Mouse (Mus musculus): ENCODE results near the gene Lacc1. TPM values are rescaled to one million over a fixed set of nuclear protein-coding genes. Genes with fewer than 3 reads are reported as not detected.
"Not testable (repeated sequence)": the region's sequence is repeated elsewhere in the genome, so short reads cannot be mapped to it uniquely, and the experiment has no call there.

Gene Lacc1
- polyA plus RNA-seq, 1 experiment from 2014 or later: 15.0 TPM

GRCm38 (mm10) chr14:77029319-77030054 lies 7.2 kb downstream of the Lacc1 start:
- Histone ChIP-seq H3K27ac (replicated peaks) (no peak overlapping the region), H3K9ac (no peak overlapping the region), H3K4me3 (replicated peaks) (no peak overlapping the region), H3K27me3 (no peaks in the 10 kb centered on the region), H3K36me3 (0 out of 2 replicates have a peak, but pooled peaks cover 3% of the 10 kb centered on the region), H3K4me2 (replicated peaks) (no peak overlapping the region), H3K4me1 (0 out of 2 replicates have a peak, but pooled peaks cover 2% of the 10 kb centered on the region), H3K9me3 (replicated peaks) (no peaks in the 10 kb centered on the region)
- no peak for ATAC-seq (ENCODE audit: insufficient number of reproducible peaks, low FRiP score, low TSS enrichment, low read depth)
- WGBS: 52% methylated on average over 5 of the region's 5 CpGs

- Histone ChIP-seq H3K4me2 (replicated peaks) (no peak overlapping the region), H3K9ac (no peak overlapping the region), H3K27ac (replicated peaks) (no peak overlapping the region), H3K36me3 (no peaks in the 10 kb centered on the region), H3K27me3 (no peaks in the 10 kb centered on the region), H3K4me3 (replicated peaks) (no peak overlapping the region), H3K4me1 (no peaks in the 10 kb centered on the region), H3K9me3 (replicated peaks) (no peaks in the 10 kb centered on the region)
- ATAC-seq (ENCODE audit: insufficient number of reproducible peaks, low FRiP score, low TSS enrichment, low read depth): no peak
- 74% methylated on average over 3 of the region's 3 CpGs for WGBS
These were observed 12.2 kb downstream of the Lacc1 start for GRCm38 (mm10) chr14:77024499-77024898.

GRCm38 (mm10) chr14:77017211-77017610 lies 19.5 kb downstream of the Lacc1 start:
- Histone ChIP-seq H3K4me1 (no peaks in the 10 kb centered on the region), H3K9ac (no peak overlapping the region), H3K27ac (replicated peaks) (no peak overlapping the region), H3K4me3 (replicated peaks) (no peak overlapping the region), H3K4me2 (replicated peaks) (0 out of 2 replicates have a peak overlapping the region, but pooled peaks have one; percentile 12), H3K27me3 (no peaks in the 10 kb centered on the region), H3K9me3 (replicated peaks) (no peaks in the 10 kb centered on the region), H3K36me3 (no peaks in the 10 kb centered on the region)
- WGBS: 76% methylated on average over 6 of the region's 6 CpGs
- ATAC-seq (ENCODE audit: insufficient number of reproducible peaks, low FRiP score, low TSS enrichment, low read depth): no peak

DNA sequence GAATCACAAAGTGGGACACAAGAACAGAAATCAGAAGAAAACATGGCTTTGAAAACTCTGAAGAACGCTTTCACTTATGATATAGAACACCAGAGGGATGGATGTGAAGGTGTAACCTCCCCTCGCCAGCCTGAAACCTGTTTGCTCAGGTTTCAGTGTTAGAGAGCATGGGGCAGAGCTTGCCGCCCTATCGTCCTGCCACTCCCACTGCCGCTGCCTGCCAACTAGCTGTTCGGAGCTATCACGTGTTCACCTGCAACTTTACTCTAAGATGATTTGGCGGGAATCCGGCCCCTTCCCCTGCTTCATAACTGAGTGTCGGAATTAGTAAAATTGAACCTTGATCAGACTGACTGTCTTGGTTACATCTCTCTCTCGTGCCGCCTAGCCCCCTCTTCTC lies 19.9 kb downstream of the Lacc1 start:
- not testable (repeated sequence) for H3K4me3 ChIP-seq (replicated peaks); H3K9me3 ChIP-seq (replicated peaks); H3K36me3 ChIP-seq; H3K27ac ChIP-seq (replicated peaks); ATAC-seq (ENCODE audit: insufficient number of reproducible peaks, low FRiP score, low TSS enrichment, low read depth); H3K9ac ChIP-seq; H3K4me1 ChIP-seq; H3K27me3 ChIP-seq
- WGBS: 36% methylated on average over 12 of the region's 12 CpGs
- 0 out of 2 replicates have a peak overlapping the region, but pooled peaks have one; percentile 12 for H3K4me2 ChIP-seq (replicated peaks)

GRCm38 (mm10) chr14:77011804-77012203 lies 24.9 kb downstream of the Lacc1 start:
- Histone ChIP-seq H3K4me1 (no peaks in the 10 kb centered on the region), H3K9ac (no peak overlapping the region), H3K36me3 (no peaks in the 10 kb centered on the region), H3K27me3 (no peaks in the 10 kb centered on the region), H3K4me2 (replicated peaks) (no peak overlapping the region), H3K4me3 (replicated peaks) (no peak overlapping the region), H3K27ac (replicated peaks) (no peak overlapping the region), H3K9me3 (replicated peaks) (no peaks in the 10 kb centered on the region)
- ATAC-seq (ENCODE audit: insufficient number of reproducible peaks, low FRiP score, low TSS enrichment, low read depth): no peak
- 8% methylated on average over 3 of the region's 3 CpGs for WGBS

GRCm38 (mm10) chr14:77008238-77008637 lies 28.5 kb downstream of the Lacc1 start:
- Histone ChIP-seq H3K9ac (no peak overlapping the region), H3K27me3 (no peaks in the 10 kb centered on the region)

GRCm38 (mm10) chr14:77005566-77005965 lies 31.1 kb downstream of the Lacc1 start:
- Histone ChIP-seq H3K4me1 (peaks cover 6% of the 10 kb centered on the region; the same call in 1 of the 2 replicates), H3K36me3 (no peaks in the 10 kb centered on the region), H3K27ac (replicated peaks) (no peak overlapping the region), H3K4me2 (replicated peaks) (no peak overlapping the region), H3K9me3 (replicated peaks) (no peaks in the 10 kb centered on the region), H3K27me3 (no peaks in the 10 kb centered on the region), H3K9ac (no peak overlapping the region), H3K4me3 (replicated peaks) (no peak overlapping the region)
- no peak for ATAC-seq (ENCODE audit: insufficient number of reproducible peaks, low FRiP score, low TSS enrichment, low read depth)
- WGBS: 71% methylated on average over 5 of the region's 5 CpGs

More at GRCm38 (mm10) chr14:77008238-77008637, 28.5 kb downstream of the Lacc1 start:
- WGBS: 14% methylated on average over 3 of the region's 3 CpGs
- Histone ChIP-seq H3K4me3 (replicated peaks) (no peak overlapping the region), H3K36me3 (no peaks in the 10 kb centered on the region), H3K27ac (replicated peaks) (no peak overlapping the region), H3K9me3 (replicated peaks) (no peaks in the 10 kb centered on the region), H3K4me2 (replicated peaks) (no peak overlapping the region), H3K4me1 (peaks cover 6% of the 10 kb centered on the region; the same call in 1 of the 2 replicates)
- ATAC-seq (ENCODE audit: insufficient number of reproducible peaks, low FRiP score, low TSS enrichment, low read depth): no peak

DNA sequence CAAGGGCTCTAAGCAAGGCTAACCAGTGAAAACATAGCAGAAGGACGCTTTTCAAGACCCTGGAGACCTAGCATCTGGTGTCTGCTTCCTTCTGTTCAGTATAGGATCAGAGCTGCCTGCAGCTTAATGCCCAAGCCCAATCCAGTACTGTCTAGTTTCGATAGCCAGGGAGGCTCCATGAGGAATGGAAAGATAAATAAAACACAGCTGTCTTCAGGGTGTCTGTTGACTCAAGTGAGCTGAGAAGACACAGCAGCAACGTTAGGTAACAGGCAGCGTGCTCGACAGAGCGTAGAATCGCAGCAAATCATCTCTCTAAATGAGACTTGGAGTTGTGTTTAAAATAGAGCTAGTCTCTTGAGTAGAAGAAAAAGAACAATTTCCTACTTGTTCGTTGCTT lies 32.0 kb downstream of the Lacc1 start:
- Histone ChIP-seq H3K4me3 (replicated peaks) (no peak overlapping the region), H3K4me1 (peaks cover 6% of the 10 kb centered on the region; the same call in 1 of the 2 replicates), H3K9ac (no peak overlapping the region), H3K36me3 (no peaks in the 10 kb centered on the region), H3K4me2 (replicated peaks) (no peak overlapping the region), H3K27ac (replicated peaks) (no peak overlapping the region; the same call in 1 of the 2 replicates), H3K9me3 (replicated peaks) (no peaks in the 10 kb centered on the region), H3K27me3 (no peaks in the 10 kb centered on the region)
- 36% methylated on average over 8 of the region's 8 CpGs for WGBS
- ATAC-seq (ENCODE audit: insufficient number of reproducible peaks, low FRiP score, low TSS enrichment, low read depth): peak; percentile 47; the same call in 1 of the 2 replicates

DNA sequence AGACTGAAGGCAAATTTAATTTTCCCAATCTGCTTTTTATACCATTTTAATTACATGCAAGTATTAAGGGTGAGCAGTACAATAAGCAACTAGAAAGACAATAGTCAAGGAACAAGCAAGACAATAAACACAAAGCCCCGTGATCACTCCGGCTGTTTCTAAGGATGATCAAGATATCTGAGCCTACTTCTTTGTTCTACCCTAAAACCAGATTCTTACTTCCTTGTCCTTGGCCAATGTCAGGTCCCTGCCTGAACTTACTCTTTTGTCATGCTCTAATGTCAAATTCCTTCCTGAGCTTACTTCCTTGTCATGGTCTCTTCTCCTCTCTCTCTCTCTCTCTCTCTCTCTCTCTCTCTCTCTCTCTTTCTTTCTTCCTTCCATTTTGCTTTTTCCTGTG lies 46.4 kb downstream of the Lacc1 start:
- H3K4me2 ChIP-seq (replicated peaks): not testable (repeated sequence)

DNA sequence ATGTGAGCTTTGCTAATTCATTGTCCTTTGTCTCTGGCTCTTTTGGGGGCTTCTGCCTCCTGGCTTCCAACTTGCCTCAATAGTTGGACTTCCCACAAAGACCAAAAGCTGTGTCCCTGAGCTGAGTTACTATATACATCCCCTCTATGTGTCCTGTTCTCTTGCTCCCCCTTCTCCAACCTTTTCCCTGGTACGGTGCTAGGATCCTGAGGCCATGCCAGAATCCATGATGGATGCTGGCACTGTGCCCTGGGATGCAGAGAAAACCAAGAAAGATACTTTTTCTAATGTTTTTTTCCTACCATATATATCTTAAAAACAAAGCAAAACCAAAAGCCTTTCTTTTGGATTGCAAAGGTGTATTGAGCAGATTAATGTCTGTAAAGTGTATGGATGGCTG lies 54.9 kb downstream of the Lacc1 start:
- no peak overlapping the region for H3K9ac ChIP-seq
- WGBS: 32% methylated on average over 1 of the region's 1 CpGs

More for the DNA sequence above, 46.4 kb downstream of the Lacc1 start:
- not testable (repeated sequence) for H3K27ac ChIP-seq (replicated peaks); H3K27me3 ChIP-seq; H3K9me3 ChIP-seq (replicated peaks); H3K4me1 ChIP-seq; ATAC-seq (ENCODE audit: insufficient number of reproducible peaks, low FRiP score, low TSS enrichment, low read depth); H3K36me3 ChIP-seq; H3K4me3 ChIP-seq (replicated peaks); H3K9ac ChIP-seq
- WGBS: 90% methylated on average over 2 of the region's 2 CpGs

GRCm38 (mm10) chr14:76981176-76981575 lies 55.5 kb downstream of the Lacc1 start:
- ATAC-seq (ENCODE audit: insufficient number of reproducible peaks, low FRiP score, low TSS enrichment, low read depth): no peak
- no peak overlapping the region for H3K27ac ChIP-seq (replicated peaks)
- no peaks in the 10 kb centered on the region for H3K36me3 ChIP-seq
- 0 out of 2 replicates have a peak, but pooled peaks cover 3% of the 10 kb centered on the region for H3K4me1 ChIP-seq
- no peaks in the 10 kb centered on the region for H3K27me3 ChIP-seq
- no peak overlapping the region for H3K4me2 ChIP-seq (replicated peaks)
- no peak overlapping the region for H3K9ac ChIP-seq
- H3K9me3 ChIP-seq (replicated peaks): no peaks in the 10 kb centered on the region
- no peak overlapping the region for H3K4me3 ChIP-seq (replicated peaks)
- 84% methylated on average over 4 of the region's 4 CpGs for WGBS

More for the DNA sequence above, 54.9 kb downstream of the Lacc1 start:
- no peak overlapping the region for H3K4me2 ChIP-seq (replicated peaks)
- ATAC-seq (ENCODE audit: insufficient number of reproducible peaks, low FRiP score, low TSS enrichment, low read depth): no peak
- H3K4me1 ChIP-seq: 0 out of 2 replicates have a peak, but pooled peaks cover 3% of the 10 kb centered on the region
- no peaks in the 10 kb centered on the region for H3K9me3 ChIP-seq (replicated peaks)
- H3K36me3 ChIP-seq: no peaks in the 10 kb centered on the region
- no peak overlapping the region for H3K27ac ChIP-seq (replicated peaks)
- no peak overlapping the region for H3K4me3 ChIP-seq (replicated peaks)
- H3K27me3 ChIP-seq: no peaks in the 10 kb centered on the region
